Mouse (Mus musculus) macrophage (primary cell): ENCODE data around the gene Krt4. TPM values are rescaled to one million over a fixed set of nuclear protein-coding genes. Genes with fewer than 3 reads are reported as not detected.

Source experiments
- polyA plus RNA-seq: library from polyadenylated mRNA; stranded (reverse); fragments of 250-400 nt; gene quantifications from 3 replicates; pipeline ENCODE4 v1.2.4, GENCODE M21; 2018; ENCODE audit warnings: inconsistent platforms

Gene Krt4
- polyA plus RNA-seq, 1 experiment from 2014 or later: not detected

Other genes with a start within 250 kb of the Krt4 start
- not detected in 3 replicates for gene Krt6b, start 244.4 kb downstream of the Krt4 start, polyA plus RNA-seq
- gene Krt6a, start 230.4 kb downstream of the Krt4 start, polyA plus RNA-seq: not detected in 3 replicates
- gene Krt5, start 211.8 kb downstream of the Krt4 start, polyA plus RNA-seq: not detected in 3 replicates
- not detected in 3 replicates for gene Krt71, start 181.6 kb downstream of the Krt4 start, polyA plus RNA-seq
- not detected in 3 replicates for gene Krt72, start 138.3 kb downstream of the Krt4 start, polyA plus RNA-seq
- not detected in 3 replicates for gene Krt73, start 122.4 kb downstream of the Krt4 start, polyA plus RNA-seq
- gene Krt2, start 106.6 kb downstream of the Krt4 start, polyA plus RNA-seq: not detected in 3 replicates
- gene Krt1, start 73.9 kb downstream of the Krt4 start, polyA plus RNA-seq: not detected in 3 replicates
- not detected in 3 replicates for gene Krt77, start 55.0 kb downstream of the Krt4 start, polyA plus RNA-seq
- not detected in 3 replicates for gene Krt76, start 31.8 kb downstream of the Krt4 start, polyA plus RNA-seq
- gene Krt79, start 15.6 kb upstream of the Krt4 start, polyA plus RNA-seq: not detected in 3 replicates
- gene Krt78, start 29.6 kb upstream of the Krt4 start, polyA plus RNA-seq: not detected in 3 replicates
- not detected in 3 replicates for gene Krt8, start 79.7 kb upstream of the Krt4 start, polyA plus RNA-seq
- not detected in 3 replicates for gene Krt18, start 103.4 kb upstream of the Krt4 start, polyA plus RNA-seq
- 153 to 214 TPM (median 191 TPM) in 3 replicates for gene Eif4b, start 149.0 kb upstream of the Krt4 start, polyA plus RNA-seq
- 0.37 to 0.66 TPM in 2 of 3 replicates, not detected in the other for gene Tns2, start 175.7 kb upstream of the Krt4 start, polyA plus RNA-seq
- gene Spryd3, start 211.5 kb upstream of the Krt4 start, polyA plus RNA-seq: 22.0 to 28.2 TPM (median 22.5 TPM) in 3 replicates
- not detected in 3 replicates for gene Igfbp6, start 219.6 kb upstream of the Krt4 start, polyA plus RNA-seq
- 0.06 to 0.15 TPM in 2 of 3 replicates, not detected in the other for gene Soat2, start 225.8 kb upstream of the Krt4 start, polyA plus RNA-seq